Mouse (Mus musculus) MEL (cell line): ENCODE data around the gene Tmem132c. TPM values are rescaled to one million over a fixed set of nuclear protein-coding genes. Genes with fewer than 3 reads are reported as not detected.

ENCODE experiments used
- DNase-seq: peaks from one replicate; pipeline ENCODE4 v3.0.0; 2011; ENCODE audit warnings: low read depth, low spot score
- H3K27ac ChIP-seq: 2 replicates; pipeline ENCODE4 v1.5.1; 2012; ENCODE audit warnings: low read depth, mild to moderate bottlenecking, control low read depth, low read length, moderate library complexity; ENCODE audit not compliant: control insufficient read depth
- H3K27me3 ChIP-seq, 2 experiments: fragments of 150-350 bp in 1 of 2; sonication (generic) in 1 of 2; 2 replicates each; pipeline ENCODE4 v1.6.1; 2012; ENCODE audit warnings: low read length in 2 of 2, mild to moderate bottlenecking in 2 of 2, improper control_type of control experiment in 1 of 2, moderate library complexity in 1 of 2; ENCODE audit not compliant: insufficient read depth in 2 of 2, control insufficient read depth in 1 of 2
- H3K36me3 ChIP-seq, 2 experiments: 2 replicates each; pipeline ENCODE4 v1.6.1; 2012 to 2014; ENCODE audit warnings: low read length in 2 of 2, improper control_type of control experiment in 1 of 2, inconsistent platforms in 1 of 2, mild to moderate bottlenecking in 1 of 2; ENCODE audit not compliant: insufficient read depth in 2 of 2, control insufficient read depth in 1 of 2
- H3K4me1 ChIP-seq, 2 experiments: fragments of 150-350 bp in 1 of 2; sonication (generic) in 1 of 2; 2 replicates each; pipeline ENCODE4 v1.6.1; 2012; ENCODE audit warnings: low read length in 2 of 2, improper control_type of control experiment in 1 of 2, mild to moderate bottlenecking in 1 of 2; ENCODE audit not compliant: insufficient read depth in 2 of 2, control insufficient read depth in 1 of 2
- H3K4me3 ChIP-seq, 2 experiments: fragments of 150-350 bp in 1 of 2; sonication (generic) in 1 of 2; 2 replicates each; pipeline ENCODE4 v1.5.1; 2012; ENCODE audit warnings: low read depth in 2 of 2, low read length in 2 of 2, mild to moderate bottlenecking in 2 of 2, moderate library complexity in 2 of 2, control low read depth in 1 of 2, improper control_type of control experiment in 1 of 2; ENCODE audit not compliant: control insufficient read depth in 1 of 2, insufficient read depth in 1 of 2
- H3K79me2 ChIP-seq: 2 replicates; pipeline ENCODE4 v1.6.1; 2012; ENCODE audit warnings: mild to moderate bottlenecking, low read length, moderate library complexity; ENCODE audit not compliant: control insufficient read depth, poor library complexity, insufficient read depth
- H3K9ac ChIP-seq: 2 replicates; pipeline ENCODE4 v1.6.1; 2012; ENCODE audit warnings: low read depth, mild to moderate bottlenecking, control low read depth, low read length, moderate library complexity; ENCODE audit not compliant: control insufficient read depth, poor library complexity, severe bottlenecking
- H3K9me3 ChIP-seq: fragments of 150-350 bp; sonication (generic); replicated peaks from 2 replicates; pipeline ENCODE4 v1.6.1; 2012; ENCODE audit warnings: mild to moderate bottlenecking, low read length, improper control_type of control experiment, moderate library complexity; ENCODE audit not compliant: insufficient read depth
- CTCF ChIP-seq, 3 experiments: IDR thresholded peaks in 2 of 3; conservative IDR thresholded peaks in 1 of 3; 2 replicates each; pipeline ENCODE4 v1.5.1; 2011 to 2012; ENCODE audit warnings: low read length in 3 of 3, low read depth in 2 of 3, mild to moderate bottlenecking in 2 of 3, improper control_type of control experiment in 1 of 3, inconsistent platforms in 1 of 3, mixed read lengths in 1 of 3, moderate library complexity in 1 of 3; ENCODE audit not compliant: control insufficient read depth in 1 of 3, insufficient read depth in 1 of 3, poor library complexity in 1 of 3, severe bottlenecking in 1 of 3
- ELF1 ChIP-seq: IDR thresholded peaks from 2 replicates; pipeline ENCODE4 v1.6.1; 2014; ENCODE audit warnings: low read depth, mild to moderate bottlenecking, inconsistent platforms, low read length, improper control_type of control experiment, moderate library complexity
- MEF2A ChIP-seq: IDR thresholded peaks from 2 replicates; pipeline ENCODE4 v1.6.1; 2014; ENCODE audit warnings: low read depth, mild to moderate bottlenecking, inconsistent platforms, low read length, improper control_type of control experiment; ENCODE audit not compliant: poor library complexity, insufficient replicate concordance, severe bottlenecking; ENCODE audit errors: extremely low read depth
- MYB ChIP-seq: IDR thresholded peaks from 2 replicates; pipeline ENCODE4 v1.6.1; 2011; ENCODE audit warnings: mild to moderate bottlenecking, low read depth, low read length, improper control_type of control experiment
- NELFE ChIP-seq: IDR thresholded peaks from 2 replicates; pipeline ENCODE4 v1.6.1; 2011; ENCODE audit warnings: low read depth, low read length, improper control_type of control experiment
- POLR2AphosphoS2 ChIP-seq: IDR thresholded peaks from 2 replicates; pipeline ENCODE4 v1.6.1; 2011; ENCODE audit warnings: low read length, improper control_type of control experiment
- POLR2AphosphoS5 ChIP-seq: IDR thresholded peaks from 2 replicates; pipeline ENCODE4 v1.6.1; 2012; ENCODE audit warnings: low read depth, borderline replicate concordance, mild to moderate bottlenecking, inconsistent platforms, low read length, moderate library complexity, mixed read lengths
- RAD21 ChIP-seq: IDR thresholded peaks from 2 replicates; pipeline ENCODE4 v1.6.1; 2011; ENCODE audit warnings: mild to moderate bottlenecking, low read depth, low read length, improper control_type of control experiment
- TAL1 ChIP-seq: IDR thresholded peaks from 2 replicates; pipeline ENCODE4 v1.6.1; 2012; ENCODE audit warnings: mild to moderate bottlenecking, inconsistent platforms, low read length, moderate library complexity, mixed read lengths
- USF2 ChIP-seq, 2 experiments: IDR thresholded peaks; 2 replicates each; pipeline ENCODE4 v1.6.1; 2011 to 2012; ENCODE audit warnings: improper control_type of control experiment in 2 of 2, low read length in 2 of 2, borderline replicate concordance in 1 of 2, inconsistent platforms in 1 of 2, low read depth in 1 of 2, mild to moderate bottlenecking in 1 of 2; ENCODE audit not compliant: insufficient read depth in 1 of 2
- ZNF384 ChIP-seq: IDR thresholded peaks from 2 replicates; pipeline ENCODE4 v1.6.1; 2012; ENCODE audit warnings: low read depth, mild to moderate bottlenecking, inconsistent platforms, low read length, improper control_type of control experiment
- polyA plus RNA-seq, 2 experiments: library from polyadenylated mRNA; stranded (reverse) in 1 of 2; unstranded in 1 of 2; fragments of >175 nt in 1 of 2; fragments of >200 nt in 1 of 2; gene quantifications; 2 replicates each; pipeline versions ENCODE4 v1.2.1 to v1.2.4; 2012; ENCODE audit warnings: low replicate concordance in 2 of 2, low read depth in 1 of 2; ENCODE audit not compliant: insufficient read length in 2 of 2, insufficient read depth in 1 of 2, missing spikeins in 1 of 2
- total RNA-seq: library from RNA; depleted of rRNA; stranded (reverse); fragments of 300-350 nt; gene quantifications from 2 replicates; pipeline ENCODE4 v1.2.3, GENCODE M21; 2012

The Tmem132c gene
- total and polyA plus RNA-seq, 3 experiments = not detected

GRCm38 (mm10) chr5:127361145-127361544 is 119.5 kb downstream of the Tmem132c start:
- H3K27ac ChIP-seq = no peak overlapping the region
- no peak for TF ChIP-seq CTCF (IDR thresholded peaks at IDR 0.05 in 2 of 3, conservative IDR thresholded peaks at IDR 0.05 in 1 of 3; ENCODE audit: control insufficient read depth in 1 of 3, insufficient read depth in 1 of 3, low read depth in 2 of 3, low read length in 3 of 3, poor library complexity in 1 of 3, severe bottlenecking in 1 of 3)
- TF ChIP-seq POLR2AphosphoS5 = no peak
- H3K9ac ChIP-seq = no peak overlapping the region
- H3K36me3 ChIP-seq = no peaks in the 10 kb centered on the region
- H3K4me3 ChIP-seq = no peak overlapping the region
- H3K79me2 ChIP-seq = no peaks in the 10 kb centered on the region
- no peak for DNase-seq
- H3K4me1 ChIP-seq = no peaks in the 10 kb centered on the region
- H3K27me3 ChIP-seq = no peaks in the 10 kb centered on the region
- no peaks in the 10 kb centered on the region for H3K9me3 ChIP-seq

GRCm38 (mm10) chr5:127365061-127365460 is 123.5 kb downstream of the Tmem132c start:
- no peak overlapping the region for H3K9ac ChIP-seq
- H3K9me3 ChIP-seq = no peaks in the 10 kb centered on the region
- H3K27me3 ChIP-seq = no peaks in the 10 kb centered on the region
- no peak overlapping the region for H3K4me3 ChIP-seq
- no peak for DNase-seq
- no peaks in the 10 kb centered on the region for H3K36me3 ChIP-seq
- no peak overlapping the region for H3K27ac ChIP-seq
- no peaks in the 10 kb centered on the region for H3K79me2 ChIP-seq
- TF ChIP-seq CTCF (IDR thresholded peaks at IDR 0.05 in 2 of 3, conservative IDR thresholded peaks at IDR 0.05 in 1 of 3; ENCODE audit: control insufficient read depth in 1 of 3, insufficient read depth in 1 of 3, low read depth in 2 of 3, low read length in 3 of 3, poor library complexity in 1 of 3, severe bottlenecking in 1 of 3) = 0 out of 6 replicates have a peak, but pooled peaks of 1 of the 3 experiments have one; percentile 18
- TF ChIP-seq RAD21 = no peak
- no peak for TF ChIP-seq MEF2A
- H3K4me1 ChIP-seq = no peaks in the 10 kb centered on the region

GRCm38 (mm10) chr5:127368191-127368590 is 126.6 kb downstream of the Tmem132c start:
- no peak overlapping the region for H3K4me3 ChIP-seq
- H3K9me3 ChIP-seq = no peaks in the 10 kb centered on the region
- H3K36me3 ChIP-seq = no peaks in the 10 kb centered on the region
- TF ChIP-seq ZNF384 (no peak), RAD21 (no peak), TAL1 (no peak), MYB (no peak), ELF1 (no peak), NELFE (no peak), POLR2AphosphoS2 (no peak), USF2 (IDR thresholded peaks at IDR 0.05; ENCODE audit: borderline replicate concordance in 1 of 2, insufficient read depth in 1 of 2, low read depth in 1 of 2, low read length in 2 of 2) (no peak), POLR2AphosphoS5 (no peak)
- TF ChIP-seq, all 39 proteins: peak for 0
- no peaks in the 10 kb centered on the region for H3K4me1 ChIP-seq
- DNase-seq = no peak
- H3K79me2 ChIP-seq = no peaks in the 10 kb centered on the region
- H3K27me3 ChIP-seq = no peaks in the 10 kb centered on the region
- H3K27ac ChIP-seq = no peak overlapping the region
- H3K9ac ChIP-seq = no peak overlapping the region
